Mouse (Mus musculus): ENCODE measurements at regions not wholly inside any gene's neighbourhood (a gene's known extent, or its start where the extent isn't known, plus 50 kb on each side); places are given as distances from the start of the nearest gene placed in this dataset.

GRCm38 (mm10) chr12:117458132-117459070 is 57.9 kb upstream of the Rapgef5 start:
- Histone ChIP-seq H3K27ac (ENCODE audit: insufficient read depth, low read depth, low read length) (no peak overlapping the region), H3K4me3 (ENCODE audit: insufficient read depth, low read depth, low read length) (no peak overlapping the region), H3K4me1 (ENCODE audit: control insufficient read depth, insufficient read depth, low read length) (no peaks in the 10 kb centered on the region)
- 63% methylated on average over 9 of the region's 9 CpGs for WGBS
- TF ChIP-seq CTCF (IDR thresholded peaks at IDR 0.05; ENCODE audit: insufficient read depth, low read depth, low read length) (no peak), POLR2A (IDR thresholded peaks at IDR 0.05; ENCODE audit: insufficient read depth, low read depth, low read length) (no peak)

- no peak overlapping the region for H3K27ac ChIP-seq (ENCODE audit: insufficient read depth, low read depth, low read length)
- no peaks in the 10 kb centered on the region for H3K4me1 ChIP-seq (ENCODE audit: control insufficient read depth, insufficient read depth, low read length)
- no peak overlapping the region for H3K4me3 ChIP-seq (ENCODE audit: insufficient read depth, low read depth, low read length)
- TF ChIP-seq POLR2A (IDR thresholded peaks at IDR 0.05; ENCODE audit: insufficient read depth, low read depth, low read length) (no peak), CTCF (IDR thresholded peaks at IDR 0.05; ENCODE audit: insufficient read depth, low read depth, low read length) (no peak)
- 90% methylated on average over 4 of the region's 4 CpGs for WGBS
Measured at GRCm38 (mm10) chr12:117459541-117459940, 56.7 kb upstream of the Rapgef5 start.

GRCm38 (mm10) chr12:117465206-117465605 is 51.1 kb upstream of the Rapgef5 start:
- 89% methylated on average over 3 of the region's 3 CpGs for WGBS
- TF ChIP-seq CTCF (IDR thresholded peaks at IDR 0.05; ENCODE audit: insufficient read depth, low read depth, low read length) (no peak), POLR2A (IDR thresholded peaks at IDR 0.05; ENCODE audit: insufficient read depth, low read depth, low read length) (no peak)
- Histone ChIP-seq H3K4me3 (ENCODE audit: insufficient read depth, low read depth, low read length) (no peak overlapping the region), H3K27ac (ENCODE audit: insufficient read depth, low read depth, low read length) (no peak overlapping the region), H3K4me1 (ENCODE audit: control insufficient read depth, insufficient read depth, low read length) (peaks cover 3% of the 10 kb centered on the region; the same call in 1 of the 2 replicates)

DNA sequence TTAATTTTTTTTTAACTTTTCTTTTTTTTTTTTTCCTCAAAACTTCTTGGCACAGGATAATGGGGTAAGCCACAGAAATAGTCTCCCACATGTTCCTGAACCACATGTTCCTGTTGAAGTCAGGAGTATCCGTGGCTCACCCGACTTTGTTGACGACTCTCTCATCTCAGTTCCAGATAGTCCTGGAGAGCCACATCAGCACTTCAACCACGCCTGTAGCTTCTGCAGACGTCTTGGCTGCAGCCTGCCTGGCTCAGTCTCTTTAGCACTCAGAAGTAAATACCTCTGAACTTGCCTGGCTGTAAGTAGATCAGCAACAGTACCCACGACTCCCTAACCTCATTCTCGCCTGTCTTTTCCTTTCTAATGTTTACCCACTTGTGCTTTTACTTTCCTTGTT is 50.3 kb upstream of the Rapgef5 start:
- H3K4me3 ChIP-seq (ENCODE audit: insufficient read depth, low read depth, low read length) = no peak overlapping the region
- peaks cover 3% of the 10 kb centered on the region; the same call in 1 of the 2 replicates for H3K4me1 ChIP-seq (ENCODE audit: control insufficient read depth, insufficient read depth, low read length)
- 69% methylated on average over 7 of the region's 7 CpGs for WGBS
- TF ChIP-seq CTCF (IDR thresholded peaks at IDR 0.05; ENCODE audit: insufficient read depth, low read depth, low read length) (no peak), POLR2A (IDR thresholded peaks at IDR 0.05; ENCODE audit: insufficient read depth, low read depth, low read length) (no peak)
- no peak overlapping the region for H3K27ac ChIP-seq (ENCODE audit: insufficient read depth, low read depth, low read length)
